Mouse (Mus musculus) heart, embryonic 16.5 days (tissue): ENCODE measurements at regions not wholly inside any gene's neighbourhood (a gene's known extent, or its start where the extent isn't known, plus 50 kb on each side); places are given as distances from the start of the nearest gene placed in this dataset.

Source experiments
- ATAC-seq: fragments of 200-750 bp; cut with Nextera tagmentation; replicated peaks from 2 replicates; pipeline ENCODE4 v1.8.0; 2017; ENCODE audit warnings: moderate number of reproducible peaks; ENCODE audit not compliant: insufficient read depth, low FRiP score; ENCODE audit errors: extremely low read depth
- H3K27ac ChIP-seq: fragments of 300-500 bp; sonication (generic); 2 replicates; pipeline ENCODE4 v1.5.1; 2014; ENCODE audit warnings: mild to moderate bottlenecking, low read length, control low read depth, moderate library complexity
- H3K27me3 ChIP-seq: fragments of 300-500 bp; sonication (generic); 2 replicates; pipeline ENCODE4 v1.6.1; 2014; ENCODE audit warnings: low read length, mixed read lengths; ENCODE audit not compliant: control insufficient read depth, insufficient read depth
- H3K36me3 ChIP-seq: fragments of 300-500 bp; sonication (generic); 2 replicates; pipeline ENCODE4 v1.6.1; 2014; ENCODE audit not compliant: control insufficient read depth, insufficient read depth
- H3K4me1 ChIP-seq: fragments of 300-500 bp; sonication (generic); 2 replicates; pipeline ENCODE4 v1.6.1; 2014; ENCODE audit warnings: low read length, mixed read lengths; ENCODE audit not compliant: control insufficient read depth, insufficient read depth
- H3K4me2 ChIP-seq: fragments of 300-500 bp; sonication (generic); 2 replicates; pipeline ENCODE4 v1.6.1; 2014; ENCODE audit warnings: low read depth, mild to moderate bottlenecking, control low read depth, low read length
- H3K4me3 ChIP-seq: fragments of 300-500 bp; sonication (generic); 2 replicates; pipeline ENCODE4 v1.5.1; 2014; ENCODE audit warnings: mild to moderate bottlenecking, control low read depth, low read length
- H3K9ac ChIP-seq: fragments of 300-500 bp; sonication (generic); 2 replicates; pipeline ENCODE4 v1.6.1; 2014; ENCODE audit warnings: low read length, control low read depth
- H3K9me3 ChIP-seq: fragments of 300-500 bp; sonication (generic); replicated peaks from 2 replicates; pipeline ENCODE4 v1.6.1; 2016; ENCODE audit warnings: low read length; ENCODE audit not compliant: control insufficient read depth
- WGBS: fragments of 180-500 bp; shearing (Covaris S2); extraction: QIAGEN DNeasy Blood & Tissue Kit; methylation state at CpG from one replicate; pipeline ENCODE4 v1.1.7; 2014; 5-methylcytosine and 5-hydroxymethylcytosine counted together

- no peak for ATAC-seq
- Histone ChIP-seq H3K9me3 (no peaks in the 10 kb centered on the region), H3K36me3 (no peaks in the 10 kb centered on the region), H3K4me1 (peaks cover 27% of the 10 kb centered on the region), H3K27me3 (no peaks in the 10 kb centered on the region), H3K9ac (no peak overlapping the region), H3K27ac (no peak overlapping the region), H3K4me3 (no peak overlapping the region), H3K4me2 (no peak overlapping the region)
- 46% methylated on average over 9 of the region's 9 CpGs for WGBS
These were observed 93.6 kb upstream of the Pabpc6 start for GRCm38 (mm10) chr17:9763110-9763509.

GRCm38 (mm10) chr17:9762436-9762835 is 92.9 kb upstream of the Pabpc6 start:
- Histone ChIP-seq H3K9ac (no peak overlapping the region), H3K9me3 (no peaks in the 10 kb centered on the region), H3K27ac (no peak overlapping the region), H3K27me3 (no peaks in the 10 kb centered on the region), H3K36me3 (no peaks in the 10 kb centered on the region), H3K4me3 (no peak overlapping the region), H3K4me1 (peaks cover 27% of the 10 kb centered on the region), H3K4me2 (no peak overlapping the region)
- ATAC-seq: no peak
- WGBS: 74% methylated on average over 7 of the region's 7 CpGs

DNA sequence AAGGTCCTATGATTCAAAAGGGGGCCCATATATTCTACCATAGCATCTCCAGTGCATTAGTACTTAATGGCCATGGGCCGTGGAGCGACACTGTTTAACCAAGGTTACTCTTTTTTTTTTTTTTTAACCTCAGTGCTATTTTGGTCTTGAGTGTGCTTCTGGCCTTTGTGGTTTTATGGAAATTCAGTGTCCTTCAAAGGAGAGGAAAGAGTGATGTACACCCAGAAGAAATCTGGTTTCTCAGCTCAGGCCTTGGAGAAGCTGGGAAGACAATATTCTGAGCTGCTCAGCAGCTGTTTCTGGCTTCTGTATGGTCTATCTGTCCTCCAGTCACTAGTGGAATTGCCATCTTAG is 91.2 kb upstream of the Pabpc6 start:
- no peaks in the 10 kb centered on the region for H3K27me3 ChIP-seq
- no peak overlapping the region for H3K4me3 ChIP-seq
- 53% methylated on average over 2 of the region's 2 CpGs for WGBS
- no peak for ATAC-seq
- H3K4me1 ChIP-seq: peaks cover 25% of the 10 kb centered on the region
- H3K36me3 ChIP-seq: no peaks in the 10 kb centered on the region
- no peaks in the 10 kb centered on the region for H3K9me3 ChIP-seq
- 0 out of 2 replicates have a peak overlapping the region, but pooled peaks have one; percentile 0 for H3K4me2 ChIP-seq
- peak overlapping the region; percentile 65 for H3K27ac ChIP-seq
- H3K9ac ChIP-seq: no peak overlapping the region

DNA sequence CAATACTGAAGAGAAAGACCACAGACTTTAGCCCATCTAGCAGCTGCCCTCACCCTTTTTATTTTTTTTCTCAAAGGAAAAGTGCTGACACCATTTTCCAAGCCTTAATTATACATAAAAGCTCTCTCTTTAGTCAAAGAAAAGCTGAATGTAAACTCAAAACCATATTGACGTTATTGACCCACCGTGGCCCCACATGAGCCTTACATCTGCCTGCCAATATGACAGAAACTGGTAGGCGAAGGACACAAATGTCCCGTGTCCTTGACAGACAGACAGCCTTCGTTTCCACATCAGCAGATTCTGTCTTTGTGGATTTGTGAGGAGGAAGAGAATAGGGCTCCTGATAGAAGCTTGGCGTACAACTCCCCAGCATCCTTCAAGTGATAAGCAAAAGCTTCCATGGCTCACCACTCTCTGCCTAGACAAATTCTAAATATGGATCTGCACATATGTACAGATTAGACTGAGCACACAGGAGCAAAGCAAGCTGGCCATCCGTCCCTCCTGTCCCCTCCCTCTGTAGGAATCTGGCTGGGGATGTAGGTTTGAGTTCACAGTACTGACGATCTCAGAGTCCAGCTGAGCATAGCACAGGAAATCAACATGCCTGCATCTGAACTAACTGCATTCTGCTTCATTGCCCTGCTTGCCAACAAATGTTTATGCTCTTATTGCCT is 90.6 kb upstream of the Pabpc6 start:
- peak overlapping the region; percentile 65 for H3K27ac ChIP-seq
- 47% methylated on average over 8 of the region's 8 CpGs for WGBS
- H3K4me1 ChIP-seq: peaks cover 23% of the 10 kb centered on the region
- H3K9ac ChIP-seq: no peak overlapping the region
- peak overlapping the region; percentile 0; the same call in 1 of the 2 replicates for H3K4me2 ChIP-seq
- H3K27me3 ChIP-seq: no peaks in the 10 kb centered on the region
- H3K36me3 ChIP-seq: no peaks in the 10 kb centered on the region
- no peak overlapping the region for H3K4me3 ChIP-seq
- no peak; the same call in 1 of the 2 replicates for ATAC-seq
- H3K9me3 ChIP-seq: no peaks in the 10 kb centered on the region

GRCm38 (mm10) chr17:9759421-9759852 is 89.9 kb upstream of the Pabpc6 start:
- no peaks in the 10 kb centered on the region for H3K27me3 ChIP-seq
- H3K36me3 ChIP-seq: no peaks in the 10 kb centered on the region
- ATAC-seq: 0 out of 2 replicates have a peak, but pooled peaks have one; percentile 52
- 25% methylated on average over 7 of the region's 7 CpGs for WGBS
- peak overlapping the region; percentile 65 for H3K27ac ChIP-seq
- H3K9me3 ChIP-seq: no peaks in the 10 kb centered on the region
- no peak overlapping the region for H3K4me3 ChIP-seq
- H3K4me1 ChIP-seq: peaks cover 23% of the 10 kb centered on the region
- no peak overlapping the region for H3K9ac ChIP-seq
- no peak overlapping the region for H3K4me2 ChIP-seq

DNA sequence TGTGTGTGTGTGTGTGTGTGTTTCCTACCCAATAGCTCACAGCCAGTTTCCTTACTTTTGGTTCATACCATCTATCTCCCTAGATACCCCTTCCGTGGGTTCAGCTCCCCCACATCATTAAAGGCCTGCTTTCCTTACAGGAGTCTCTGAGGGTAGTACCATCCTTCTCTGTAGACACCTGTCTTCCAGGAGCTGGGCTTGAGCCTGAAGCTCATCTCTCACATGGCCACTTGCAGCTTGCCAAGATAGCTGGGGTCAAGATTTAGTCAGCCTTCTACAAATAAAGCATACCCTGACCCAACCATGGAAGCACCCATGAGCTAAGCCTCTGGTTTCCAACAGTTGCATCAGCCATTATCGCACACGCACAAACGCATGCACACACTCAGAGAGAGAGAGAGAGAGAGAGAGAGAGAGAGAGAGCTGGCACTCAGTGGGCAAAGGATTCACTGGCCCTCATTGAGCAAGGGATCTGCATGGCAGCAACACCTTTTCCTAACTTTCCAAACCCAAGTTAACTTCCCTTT is 88.3 kb upstream of the Pabpc6 start:
- 92% methylated on average over 4 of the region's 4 CpGs for WGBS
- no peaks in the 10 kb centered on the region for H3K27me3 ChIP-seq

GRCm38 (mm10) chr17:9756675-9757074 is 87.2 kb upstream of the Pabpc6 start:
- peaks cover 15% of the 10 kb centered on the region for H3K4me1 ChIP-seq
- peak overlapping the region; percentile 1; the same call in 1 of the 2 replicates for H3K4me2 ChIP-seq
- H3K9ac ChIP-seq: no peak overlapping the region
- H3K4me3 ChIP-seq: no peak overlapping the region
- H3K9me3 ChIP-seq: no peaks in the 10 kb centered on the region
- no peaks in the 10 kb centered on the region for H3K27me3 ChIP-seq
- no peaks in the 10 kb centered on the region for H3K36me3 ChIP-seq
- WGBS: 54% methylated on average over 12 of the region's 12 CpGs
- ATAC-seq: 0 out of 2 replicates have a peak, but pooled peaks have one; percentile 33
- 0 out of 2 replicates have a peak overlapping the region, but pooled peaks have one; percentile 3 for H3K27ac ChIP-seq

More for the DNA sequence above, 88.3 kb upstream of the Pabpc6 start:
- Histone ChIP-seq H3K9ac (no peak overlapping the region), H3K4me3 (no peak overlapping the region), H3K27ac (no peak overlapping the region), H3K4me1 (peaks cover 15% of the 10 kb centered on the region), H3K36me3 (no peaks in the 10 kb centered on the region), H3K9me3 (no peaks in the 10 kb centered on the region), H3K4me2 (no peak overlapping the region)
- ATAC-seq: no peak

- no peak for ATAC-seq
These were observed 86.7 kb upstream of the Pabpc6 start for GRCm38 (mm10) chr17:9756196-9756595.

GRCm38 (mm10) chr17:9755576-9755975 is 86.1 kb upstream of the Pabpc6 start:
- Histone ChIP-seq H3K4me3 (no peak overlapping the region), H3K36me3 (no peaks in the 10 kb centered on the region), H3K4me1 (peaks cover 11% of the 10 kb centered on the region), H3K9me3 (no peaks in the 10 kb centered on the region), H3K4me2 (no peak overlapping the region), H3K9ac (no peak overlapping the region), H3K27ac (no peak overlapping the region), H3K27me3 (no peaks in the 10 kb centered on the region)
- WGBS: 72% methylated on average over 4 of the region's 4 CpGs
- ATAC-seq: no peak

More at GRCm38 (mm10) chr17:9756196-9756595, 86.7 kb upstream of the Pabpc6 start:
- no peak overlapping the region for H3K27ac ChIP-seq
- no peaks in the 10 kb centered on the region for H3K27me3 ChIP-seq
- H3K36me3 ChIP-seq: no peaks in the 10 kb centered on the region
- no peaks in the 10 kb centered on the region for H3K9me3 ChIP-seq
- peaks cover 15% of the 10 kb centered on the region for H3K4me1 ChIP-seq
- 59% methylated on average over 3 of the region's 3 CpGs for WGBS
- H3K4me2 ChIP-seq: peak overlapping the region; percentile 1; the same call in 1 of the 2 replicates
- no peak overlapping the region for H3K9ac ChIP-seq
- H3K4me3 ChIP-seq: no peak overlapping the region
